Mouse (Mus musculus) embryo, embryonic 9.5 days (tissue): ENCODE measurements at regions not wholly inside any gene's neighbourhood (a gene's known extent, or its start where the extent isn't known, plus 50 kb on each side); places are given as distances from the start of the nearest gene placed in this dataset.

Experiments
- DNase-seq: peaks from one replicate; pipeline ENCODE4 v3.0.0-alpha.2; 2017; ENCODE audit errors: extremely low spot score

GRCm38 (mm10) chr12:39952854-39953253, 85.0 kb downstream of the Arl4a start:
- DNase-seq: no peak

- DNase-seq: no peak
These were observed 85.9 kb downstream of the Arl4a start for GRCm38 (mm10) chr12:39951911-39952310.

DNA sequence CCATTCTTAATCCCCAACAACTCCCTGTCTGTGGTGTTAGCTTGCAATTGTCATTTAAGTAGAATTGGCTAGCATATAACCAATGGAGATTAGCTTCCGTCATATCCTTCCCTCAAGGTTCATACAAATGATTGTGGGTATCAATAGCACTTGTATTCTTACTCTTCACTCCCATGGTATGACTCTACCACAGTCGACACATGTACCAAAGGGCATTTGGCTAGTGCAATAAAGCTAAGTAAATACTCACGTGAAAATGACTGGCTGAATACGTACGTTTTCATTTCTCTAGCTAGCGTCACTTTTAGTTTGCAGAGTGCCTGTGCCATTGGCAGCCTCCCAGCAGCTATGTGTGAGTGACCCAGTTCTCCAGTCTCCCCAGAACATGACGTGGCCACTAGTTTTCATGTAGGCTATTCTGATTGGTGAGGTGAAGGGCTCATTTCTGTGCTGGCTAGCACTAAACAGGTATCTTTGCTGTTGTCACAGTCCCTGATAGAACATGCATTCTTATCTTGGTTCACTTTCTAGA, 87.5 kb downstream of the Arl4a start:
- DNase-seq: no peak

DNA sequence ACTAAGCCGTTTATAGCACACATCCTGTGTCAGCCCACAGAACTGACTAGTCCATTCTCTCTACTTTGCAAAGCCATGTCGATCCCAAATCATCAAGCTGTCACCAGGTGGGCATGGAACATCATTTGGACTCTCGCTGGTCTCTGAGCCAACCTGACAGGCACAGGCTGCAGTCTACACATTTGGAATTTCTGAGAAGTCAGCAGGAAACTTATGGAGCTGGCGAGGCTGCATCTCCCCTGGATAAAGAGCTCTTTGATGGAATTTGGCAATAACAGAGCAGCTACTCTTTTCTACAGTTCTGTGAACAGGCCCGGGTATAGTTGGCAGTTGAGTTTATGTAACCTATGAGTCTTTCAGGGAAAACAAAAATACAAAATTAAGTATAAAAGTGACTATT, 94.9 kb downstream of the Arl4a start:
- DNase-seq: no peak

DNA sequence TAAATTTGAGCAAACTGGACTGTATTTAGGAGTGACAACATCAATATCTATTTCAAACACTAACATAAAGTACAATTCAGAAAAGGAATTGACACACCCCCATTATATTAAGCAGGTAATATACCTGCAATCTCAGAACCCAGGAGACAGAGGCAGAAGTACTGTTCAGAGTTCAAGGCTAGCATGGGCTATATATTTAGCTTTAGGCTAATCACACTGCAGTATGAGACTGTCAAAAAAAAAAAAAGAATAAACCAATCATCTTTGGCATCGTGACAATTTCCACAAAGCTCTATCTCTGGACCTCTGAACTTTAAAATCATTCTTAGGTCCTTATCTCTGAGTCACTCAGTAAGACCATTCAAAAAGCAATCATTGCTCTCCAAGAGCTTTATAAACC, 96.7 kb downstream of the Arl4a start:
- no peak for DNase-seq

DNA sequence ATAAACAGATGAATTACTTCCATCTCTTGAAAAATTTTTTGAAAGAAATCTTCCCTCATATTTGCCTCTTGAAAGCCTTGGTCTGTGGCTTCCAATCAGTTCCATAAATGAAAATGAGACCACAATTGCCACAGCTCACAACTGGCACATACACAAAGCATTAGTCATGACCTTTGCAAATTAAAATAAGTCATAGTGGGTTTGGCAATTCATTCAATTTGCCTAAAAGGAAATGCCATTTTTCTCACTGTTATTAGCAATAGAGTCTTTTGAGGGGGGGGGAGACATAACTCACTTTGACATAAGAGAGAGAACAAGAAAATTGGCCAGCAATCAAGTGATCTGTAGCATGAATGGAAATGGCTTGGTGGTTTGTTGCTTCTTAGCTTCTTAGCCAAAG, 98.8 kb downstream of the Arl4a start:
- DNase-seq: no peak

DNA sequence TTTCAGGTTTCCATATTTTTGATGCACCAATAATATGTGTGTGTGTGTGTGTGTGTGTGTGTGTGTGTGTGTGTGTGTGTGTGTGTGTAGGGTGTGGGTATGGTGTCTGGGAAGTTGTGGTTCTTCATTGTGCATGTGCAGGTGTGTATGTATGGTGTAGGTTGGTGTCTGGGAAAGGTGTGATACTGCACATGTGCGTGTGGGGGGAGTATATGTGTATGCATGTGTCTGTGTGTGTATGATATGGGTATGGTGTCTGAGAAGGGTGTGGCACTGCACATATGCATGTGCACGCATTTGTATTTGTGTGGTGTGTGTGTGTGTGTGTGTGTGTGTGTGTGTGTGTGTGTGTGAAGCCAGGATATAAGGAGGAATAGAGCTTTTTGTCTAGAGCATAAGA, 99.6 kb downstream of the Arl4a start:
- no peak for DNase-seq

DNA sequence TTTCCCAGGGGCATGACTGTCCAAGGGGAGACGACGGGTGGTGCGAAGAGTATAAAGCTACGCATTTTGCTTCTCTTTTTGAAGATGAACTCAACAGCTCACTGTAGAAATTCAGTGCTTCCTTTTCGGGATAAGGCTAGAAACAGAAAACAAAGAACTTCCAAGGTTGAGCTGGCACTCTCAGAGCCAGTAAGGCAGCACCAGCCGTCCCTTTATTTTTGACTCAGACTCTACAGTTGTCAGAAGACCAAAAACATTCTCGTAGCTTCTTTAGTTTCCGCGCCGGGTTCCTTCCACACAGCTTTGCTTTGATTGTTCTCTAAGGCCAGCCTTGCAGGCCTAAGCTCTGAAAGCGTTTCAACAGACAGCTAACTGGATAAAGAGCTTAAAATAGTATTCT, 101.5 kb downstream of the Arl4a start:
- no peak for DNase-seq

DNA sequence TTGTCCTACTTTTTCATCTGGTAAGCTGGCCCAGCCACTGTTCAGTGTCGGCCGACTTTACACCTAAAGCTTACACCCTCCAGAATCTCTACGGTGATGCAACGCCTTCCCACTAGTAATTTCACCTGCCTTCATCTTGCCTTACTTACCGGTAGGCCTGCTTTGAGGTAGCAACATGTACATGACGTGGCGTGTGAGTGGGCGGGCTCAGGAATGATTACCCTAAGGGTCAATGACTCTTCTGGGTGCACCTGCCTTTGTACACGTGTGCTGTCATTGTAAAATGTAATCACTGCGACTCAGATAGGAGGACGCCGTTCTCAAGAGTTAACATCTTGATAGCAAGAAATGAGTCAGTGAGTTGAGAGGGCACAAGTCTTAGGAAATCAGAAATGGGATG, 102.0 kb downstream of the Arl4a start:
- no peak for DNase-seq

DNA sequence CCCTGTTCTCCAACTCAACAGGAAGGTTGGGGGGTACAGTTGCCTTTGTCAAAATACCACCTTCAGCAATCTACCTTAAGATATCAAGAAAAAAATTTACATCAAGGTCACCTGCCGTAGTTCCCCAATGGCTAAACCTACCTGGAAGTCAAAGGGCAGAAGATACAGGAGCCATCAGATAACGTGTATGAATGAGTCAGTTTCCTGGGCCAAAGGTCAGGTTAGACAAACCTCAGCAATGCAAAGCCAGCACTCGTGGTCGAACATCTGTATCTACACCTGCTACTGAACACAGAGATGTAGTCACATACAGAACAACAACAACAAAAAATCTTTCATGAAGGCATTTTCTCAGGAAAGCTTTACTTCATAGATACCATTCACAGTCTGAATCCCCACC, 102.9 kb downstream of the Arl4a start:
- no peak for DNase-seq

DNA sequence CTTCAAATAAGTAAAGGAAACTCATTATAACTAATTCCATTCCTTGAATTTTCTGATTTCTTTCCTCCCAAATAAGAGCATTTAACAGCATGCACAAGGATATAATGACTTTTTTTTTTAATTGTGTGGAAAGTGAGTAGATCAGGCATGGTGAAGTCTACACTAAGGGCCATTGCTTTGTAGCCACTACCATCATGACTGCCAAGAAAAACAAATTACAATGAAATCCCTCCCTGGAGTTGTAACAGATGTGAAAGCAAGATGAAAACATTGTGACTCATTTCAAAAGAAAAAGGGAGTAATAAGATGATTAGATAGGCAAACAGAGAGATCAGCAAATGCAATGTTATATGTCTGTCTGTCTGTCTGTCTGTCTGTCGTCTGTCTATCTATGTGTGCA, 106.6 kb downstream of the Arl4a start:
- DNase-seq: no peak

GRCm38 (mm10) chr12:39927902-39928301, 109.9 kb downstream of the Arl4a start:
- no peak for DNase-seq

DNA sequence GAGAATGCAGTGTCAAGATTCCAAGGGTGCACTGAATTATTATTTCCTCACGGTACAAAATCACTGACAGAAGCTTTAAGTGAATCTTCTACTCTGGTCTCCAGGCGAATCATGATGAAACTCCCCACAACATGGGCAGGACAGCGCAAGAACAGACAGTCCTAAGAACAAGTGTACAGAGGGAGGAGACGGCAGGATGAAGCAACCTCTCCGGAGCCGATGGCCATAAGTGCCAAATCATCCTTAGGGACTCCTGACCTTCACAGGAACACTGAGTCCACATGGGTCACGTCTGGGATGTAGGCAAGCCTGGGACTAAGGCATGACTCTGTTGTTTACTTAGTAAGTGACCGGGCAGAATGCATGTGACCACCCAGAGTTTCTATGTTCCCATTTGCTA, 110.8 kb downstream of the Arl4a start:
- no peak for DNase-seq

GRCm38 (mm10) chr12:39921481-39921880, 116.3 kb downstream of the Arl4a start:
- no peak for DNase-seq

DNA sequence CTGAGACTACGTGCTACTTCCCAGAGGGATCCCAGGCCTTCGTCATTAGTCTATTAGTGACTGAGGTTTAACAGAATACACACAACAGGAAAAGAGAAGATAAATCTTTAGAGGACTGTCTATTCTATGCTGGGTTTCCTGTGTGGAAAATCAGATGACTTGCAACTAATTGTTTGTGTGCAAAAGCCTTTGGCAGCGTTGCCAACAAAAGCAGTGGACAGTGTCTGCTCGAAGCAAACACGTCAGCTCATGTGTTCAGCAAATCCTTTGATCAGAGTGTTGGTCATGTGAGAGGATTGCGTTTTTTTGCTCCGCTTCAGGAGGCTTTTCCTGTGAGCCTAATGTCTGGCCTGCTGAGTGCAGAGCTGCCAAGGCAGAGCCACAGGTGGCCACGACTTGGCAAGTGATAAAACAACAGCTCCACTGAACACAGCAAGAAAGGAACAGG, 117.3 kb downstream of the Arl4a start:
- DNase-seq: peak; percentile 25

- DNase-seq: no peak
These were observed 117.9 kb downstream of the Arl4a start for GRCm38 (mm10) chr12:39919909-39920308.

DNA sequence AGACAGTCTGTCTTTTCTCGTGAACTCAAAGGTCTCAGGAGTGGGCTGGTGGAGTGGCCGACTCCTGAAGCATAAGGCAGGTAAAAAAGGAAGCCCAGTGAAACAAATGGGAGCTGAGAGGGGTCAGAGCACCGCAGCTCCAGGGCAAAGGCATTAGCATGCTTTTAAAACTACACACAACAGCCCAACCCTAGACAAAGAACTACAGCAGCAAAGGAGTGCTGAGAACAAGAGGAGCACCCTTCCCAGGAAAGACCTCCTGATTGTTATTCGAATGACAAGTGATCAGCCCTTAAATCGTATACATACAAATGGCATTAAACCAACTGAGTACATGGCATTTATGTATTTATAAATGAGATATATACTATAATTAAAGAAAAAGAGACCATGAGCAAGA, 149.3 kb downstream of the Arl4a start:
- no peak for DNase-seq

DNA sequence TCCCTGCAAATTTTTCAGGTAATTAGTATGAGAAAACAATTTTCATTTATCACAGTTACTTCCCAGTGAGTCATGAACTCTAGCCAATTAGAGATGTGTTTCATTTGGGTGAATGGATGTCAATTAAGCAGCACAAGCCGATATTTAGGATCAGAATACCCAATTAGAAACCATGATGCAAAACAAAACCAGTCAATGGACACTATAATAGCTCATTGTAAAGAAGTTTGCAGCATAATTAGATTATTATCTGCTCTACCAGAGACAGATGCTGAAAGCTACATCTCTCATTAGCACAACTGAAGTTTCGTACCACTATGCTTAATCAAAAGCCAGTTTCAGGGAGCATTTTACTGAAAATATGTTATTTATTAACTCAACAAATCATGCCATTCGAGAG, 152.5 kb downstream of the Arl4a start:
- DNase-seq: no peak

GRCm38 (mm10) chr12:39880309-39880708, 157.5 kb downstream of the Arl4a start:
- no peak for DNase-seq

- DNase-seq: no peak
These were observed 163.9 kb downstream of the Arl4a start for GRCm38 (mm10) chr12:39873917-39874316.

DNA sequence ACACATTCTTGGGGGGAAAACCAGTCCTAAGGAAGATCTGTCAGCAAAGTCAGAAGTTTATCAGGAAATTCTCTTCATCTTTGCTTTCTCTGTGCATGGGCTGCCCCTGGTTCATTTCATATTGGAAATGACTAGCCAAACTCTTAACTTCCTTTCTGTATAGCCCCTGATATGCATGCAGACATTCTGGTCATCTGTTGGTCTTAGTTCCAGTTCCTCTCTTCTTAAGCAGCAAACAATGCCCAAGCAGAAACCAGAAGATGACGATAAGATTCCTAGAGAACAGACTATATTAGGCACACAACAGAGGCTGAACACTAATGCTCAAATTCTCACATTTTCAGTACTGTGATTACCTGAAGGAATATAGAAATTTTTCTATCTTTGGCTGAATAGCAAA, 176.0 kb downstream of the Arl4a start:
- DNase-seq: no peak

DNA sequence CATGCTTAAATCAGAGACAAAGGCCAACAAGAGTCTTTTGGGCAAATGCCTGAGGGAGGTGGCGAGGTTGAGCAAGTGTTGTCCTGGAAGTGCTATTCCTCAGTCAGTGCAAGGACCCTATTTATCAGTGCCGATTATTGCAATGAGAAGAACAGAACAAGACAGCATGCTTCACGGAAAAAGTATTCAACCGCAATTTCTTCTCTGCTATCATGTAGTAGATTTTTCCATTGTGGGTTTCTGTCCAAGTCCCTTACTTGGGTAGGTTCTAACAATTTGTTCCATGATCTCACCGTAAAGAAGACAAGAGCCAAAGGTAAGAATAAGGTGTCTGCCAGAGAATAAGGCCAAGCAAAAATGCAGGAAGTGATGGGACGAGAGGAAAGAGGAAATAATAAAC, 186.2 kb downstream of the Arl4a start:
- DNase-seq: no peak

GRCm38 (mm10) chr12:39849346-39850058, 188.3 kb downstream of the Arl4a start:
- no peak for DNase-seq

DNA sequence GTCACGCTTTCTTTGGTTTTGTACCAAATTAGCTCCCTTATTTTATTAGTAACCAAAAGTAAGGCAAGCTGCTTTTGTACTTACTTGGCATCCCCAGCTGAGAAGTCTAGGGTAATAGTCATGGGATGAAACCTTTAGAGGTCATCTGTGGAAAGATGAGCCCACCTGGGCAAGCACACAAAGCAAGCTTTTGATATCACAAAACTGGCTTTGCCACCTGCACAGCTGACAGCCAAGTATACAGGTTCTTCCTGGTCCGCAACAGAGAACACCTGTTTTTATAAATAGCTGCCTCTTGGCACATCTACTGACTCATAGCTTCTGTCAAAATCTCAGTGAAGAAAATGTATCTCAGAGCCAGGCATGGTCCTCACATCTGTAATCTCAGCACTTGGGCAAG, 197.2 kb downstream of the Arl4a start:
- DNase-seq: no peak
